Mouse (Mus musculus): ENCODE data around the gene Fancg. TPM values are rescaled to one million over a fixed set of nuclear protein-coding genes. Genes with fewer than 3 reads are reported as not detected.

The Fancg gene
- polyA plus RNA-seq, 1 experiment: 13.5 TPM

- H3K4me1 ChIP-seq (ENCODE audit: control insufficient read depth, insufficient read depth, insufficient read length): peaks cover 7% of the 10 kb centered on the region; the same call in 1 of the 2 replicates
- no peak for TF ChIP-seq CTCF (IDR thresholded peaks at IDR 0.05; ENCODE audit: extremely low read depth, insufficient read depth, insufficient read length, insufficient replicate concordance)
- no peak for TF ChIP-seq POLR2A (IDR thresholded peaks at IDR 0.05; ENCODE audit: low read depth, low read length)
- WGBS: 94% methylated on average over 9 of the region's 9 CpGs
- no peak overlapping the region for H3K4me3 ChIP-seq (ENCODE audit: extremely low read depth, insufficient read depth, insufficient read length)
- H3K27ac ChIP-seq (ENCODE audit: insufficient read depth, low read length): no peak overlapping the region
- no peaks in the 10 kb centered on the region for H3K27me3 ChIP-seq (ENCODE audit: control insufficient read depth, insufficient read depth, low read length)
- no peak for DNase-seq (ENCODE audit: low read depth in 1 of 2, low spot score in 2 of 2)
- peaks cover 15% of the 10 kb centered on the region for H3K36me3 ChIP-seq (ENCODE audit: control insufficient read depth, insufficient read depth, low read length)
These were observed 19.4 kb upstream of the Fancg start for GRCm38 (mm10) chr4:43029749-43030148.

GRCm38 (mm10) chr4:43029121-43029520 lies 18.8 kb upstream of the Fancg start:
- H3K36me3 ChIP-seq (ENCODE audit: control insufficient read depth, insufficient read depth, low read length): peaks cover 15% of the 10 kb centered on the region
- no peak for DNase-seq (ENCODE audit: low read depth in 1 of 2, low spot score in 2 of 2)
- H3K4me1 ChIP-seq (ENCODE audit: control insufficient read depth, insufficient read depth, insufficient read length): peaks cover 8% of the 10 kb centered on the region; the same call in 1 of the 2 replicates
- no peak for TF ChIP-seq CTCF (IDR thresholded peaks at IDR 0.05; ENCODE audit: extremely low read depth, insufficient read depth, insufficient read length, insufficient replicate concordance)
- no peak for TF ChIP-seq POLR2A (IDR thresholded peaks at IDR 0.05; ENCODE audit: low read depth, low read length)
- WGBS: 96% methylated on average over 7 of the region's 7 CpGs
- no peaks in the 10 kb centered on the region for H3K27me3 ChIP-seq (ENCODE audit: control insufficient read depth, insufficient read depth, low read length)
- no peak overlapping the region for H3K27ac ChIP-seq (ENCODE audit: insufficient read depth, low read length)
- H3K4me3 ChIP-seq (ENCODE audit: extremely low read depth, insufficient read depth, insufficient read length): no peak overlapping the region

GRCm38 (mm10) chr4:43025084-43025960 lies 15.0 kb upstream of the Fancg start, which contains the start of gene Pigo:
TSS of gene Pigo (minus strand) at chr4:43025819.
- Histone ChIP-seq H3K36me3 (ENCODE audit: control insufficient read depth, insufficient read depth, low read length) (peaks cover 40% of the 10 kb centered on the region), H3K4me3 (ENCODE audit: extremely low read depth, insufficient read depth, insufficient read length) (peak within 1 kb of the TSS; percentile 96), H3K4me1 (ENCODE audit: control insufficient read depth, insufficient read depth, insufficient read length) (peaks cover 5% of the 10 kb centered on the region; the same call in 1 of the 2 replicates), H3K27ac (ENCODE audit: insufficient read depth, low read length) (peak within 1 kb of the TSS; percentile 95), H3K27me3 (ENCODE audit: control insufficient read depth, insufficient read depth, low read length) (no peaks in the 10 kb centered on the region)
- peak; percentile 84 to 85 for DNase-seq (ENCODE audit: low read depth in 1 of 2, low spot score in 2 of 2)
- 6% methylated on average over 42 of the region's 42 CpGs for WGBS
- TF ChIP-seq CTCF (IDR thresholded peaks at IDR 0.05; ENCODE audit: extremely low read depth, insufficient read depth, insufficient read length, insufficient replicate concordance) (peak; percentile 93), POLR2A (IDR thresholded peaks at IDR 0.05; ENCODE audit: low read depth, low read length) (no peak; the same call in 1 of the 2 replicates)

GRCm38 (mm10) chr4:43024673-43025072 lies 14.4 kb upstream of the Fancg start:
- TF ChIP-seq CTCF (IDR thresholded peaks at IDR 0.05; ENCODE audit: extremely low read depth, insufficient read depth, insufficient read length, insufficient replicate concordance) (no peak), POLR2A (IDR thresholded peaks at IDR 0.05; ENCODE audit: low read depth, low read length) (no peak)
- Histone ChIP-seq H3K27ac (ENCODE audit: insufficient read depth, low read length) (0 out of 2 replicates have a peak overlapping the region, but pooled peaks have one; percentile 95), H3K36me3 (ENCODE audit: control insufficient read depth, insufficient read depth, low read length) (peaks cover 42% of the 10 kb centered on the region), H3K4me1 (ENCODE audit: control insufficient read depth, insufficient read depth, insufficient read length) (peaks cover 5% of the 10 kb centered on the region; the same call in 1 of the 2 replicates), H3K4me3 (ENCODE audit: extremely low read depth, insufficient read depth, insufficient read length) (no peak overlapping the region; the same call in 1 of the 2 replicates), H3K27me3 (ENCODE audit: control insufficient read depth, insufficient read depth, low read length) (no peaks in the 10 kb centered on the region)
- 85% methylated on average over 14 of the region's 14 CpGs for WGBS
- no peak for DNase-seq (ENCODE audit: low read depth in 1 of 2, low spot score in 2 of 2)

GRCm38 (mm10) chr4:43021341-43021740 lies 11.0 kb upstream of the Fancg start:
- TF ChIP-seq CTCF (IDR thresholded peaks at IDR 0.05; ENCODE audit: extremely low read depth, insufficient read depth, insufficient read length, insufficient replicate concordance): no peak
- no peak for TF ChIP-seq POLR2A (IDR thresholded peaks at IDR 0.05; ENCODE audit: low read depth, low read length)
- Histone ChIP-seq H3K4me3 (ENCODE audit: extremely low read depth, insufficient read depth, insufficient read length) (no peak overlapping the region), H3K4me1 (ENCODE audit: control insufficient read depth, insufficient read depth, insufficient read length) (peaks cover 5% of the 10 kb centered on the region; the same call in 1 of the 2 replicates), H3K27ac (ENCODE audit: insufficient read depth, low read length) (no peak overlapping the region), H3K36me3 (ENCODE audit: control insufficient read depth, insufficient read depth, low read length) (peaks cover 42% of the 10 kb centered on the region), H3K27me3 (ENCODE audit: control insufficient read depth, insufficient read depth, low read length) (no peaks in the 10 kb centered on the region)
- DNase-seq (ENCODE audit: low read depth in 1 of 2, low spot score in 2 of 2): no peak
- 91% methylated on average over 17 of the region's 17 CpGs for WGBS

GRCm38 (mm10) chr4:43020876-43021275 lies 10.6 kb upstream of the Fancg start:
- peaks cover 42% of the 10 kb centered on the region for H3K36me3 ChIP-seq (ENCODE audit: control insufficient read depth, insufficient read depth, low read length)
- H3K27me3 ChIP-seq (ENCODE audit: control insufficient read depth, insufficient read depth, low read length): no peaks in the 10 kb centered on the region
- H3K27ac ChIP-seq (ENCODE audit: insufficient read depth, low read length): no peak overlapping the region
- no peak for DNase-seq (ENCODE audit: low read depth in 1 of 2, low spot score in 2 of 2)
- TF ChIP-seq CTCF (IDR thresholded peaks at IDR 0.05; ENCODE audit: extremely low read depth, insufficient read depth, insufficient read length, insufficient replicate concordance): no peak
- no peak for TF ChIP-seq POLR2A (IDR thresholded peaks at IDR 0.05; ENCODE audit: low read depth, low read length)
- peaks cover 5% of the 10 kb centered on the region; the same call in 1 of the 2 replicates for H3K4me1 ChIP-seq (ENCODE audit: control insufficient read depth, insufficient read depth, insufficient read length)
- 94% methylated on average over 16 of the region's 16 CpGs for WGBS
- H3K4me3 ChIP-seq (ENCODE audit: extremely low read depth, insufficient read depth, insufficient read length): no peak overlapping the region
